9 mouse cellular contexts compared by ENCODE assay signal in genomic region chr5:24486097-24486496, GRCm38 (mm10). TPM values are rescaled to one million over a fixed set of nuclear protein-coding genes. Genes with fewer than 3 reads are reported as not detected.
DNase-seq lines count a peak whose midpoint lies in the region; TF ChIP-seq lines count a peak whose summit lies in the region.
"Had no signal": no experiment of that assay in that cellular context is flagged by ENCODE, and none has a peak within 500 bp of the region (broad histone marks: within the 10 kb centered on the region; RNA-seq: fewer than 3 reads in every experiment).

No protein-coding gene starts in this region.

- H3K27me3 ChIP-seq in ES-Bruce4 (ENCODE audit: control insufficient read depth, insufficient read depth, low read length, poor library complexity, severe bottlenecking): no peaks in the 10 kb centered on the region
- no peaks in the 10 kb centered on the region for H3K27me3 ChIP-seq in heart, adult 2 months (ENCODE audit: control insufficient read depth, insufficient read depth, low read length)

- H3K79me2 ChIP-seq in heart, adult 2 months (replicated peaks; ENCODE audit: control insufficient read depth, insufficient read depth, low read length): no peaks in the 10 kb centered on the region

- H3K36me3 ChIP-seq in ES-Bruce4 (ENCODE audit: control insufficient read depth, insufficient read depth, low read length, poor library complexity, severe bottlenecking): no peaks in the 10 kb centered on the region
- no peaks in the 10 kb centered on the region for H3K36me3 ChIP-seq in heart, adult 2 months (ENCODE audit: control insufficient read depth, insufficient read depth, low read length)

- no peak overlapping the region for H3K27ac ChIP-seq in ES-Bruce4 (ENCODE audit: insufficient read depth, low read length)
- peak overlapping the region; percentile 13; the same call in 1 of the 2 replicates for H3K27ac ChIP-seq in heart, adult 2 months

- H3K9me3 ChIP-seq in ES-Bruce4 (replicated peaks; ENCODE audit: control insufficient read depth, insufficient read depth, low read length, poor library complexity, severe bottlenecking): no peaks in the 10 kb centered on the region

- DNase-seq in adrenal gland, postnatal 14 days: peak; percentile 92
- DNase-seq in embryo, embryonic 11.5 days (ENCODE audit: low read depth, low spot score): peak; percentile 78
- peak; percentile 85 to 91 for DNase-seq in heart, adult 2 months
- DNase-seq in layer of hippocampus, adult 8-10 months (ENCODE audit: low spot score in 2 of 2): peak; percentile 81 to 89
- peak; percentile 88 for DNase-seq in lung, postnatal 25 days (ENCODE audit: low spot score)
- peak; percentile 91 for DNase-seq in right cerebral cortex, postnatal 14 days
- DNase-seq in urinary bladder, postnatal 36 days (ENCODE audit: low spot score in 2 of 2): peak; percentile 82 to 87

- H3K9ac ChIP-seq in ES-Bruce4 (ENCODE audit: low read depth, poor library complexity, severe bottlenecking): no peak overlapping the region; the same call in 1 of the 2 replicates
- H3K9ac ChIP-seq in heart, adult 2 months (ENCODE audit: low read depth, low read length): no peak overlapping the region

- WGBS in heart, adult 2 months: 1% methylated on average over 8 of the region's 8 CpGs

- intact Hi-C loops in heart, adult 2 months (cut with DNase I): loop anchor here (2.0 to 5.0 kb wide), 2 partner anchors 69 to 165 kb away; no protein-coding TSS in a partner anchor

- TF ChIP-seq EP300 in ES-Bruce4 (IDR thresholded peaks at IDR 0.05; ENCODE audit: insufficient read depth, low read depth, low read length): no peak
- no peak; the same call in 1 of the 2 replicates for TF ChIP-seq EP300 in heart, adult 2 months (IDR thresholded peaks at IDR 0.05; ENCODE audit: insufficient read depth, low read depth, low read length)

- H3K4me3 ChIP-seq in ES-Bruce4 (ENCODE audit: low read depth, low read length): no peak overlapping the region
- no peak overlapping the region for H3K4me3 ChIP-seq in heart, adult 2 months

- H3K4me1 ChIP-seq in ES-Bruce4 (ENCODE audit: control insufficient read depth, insufficient read depth, low read length): peaks cover 11% of the 10 kb centered on the region
- H3K4me1 ChIP-seq in heart, adult 2 months (ENCODE audit: control insufficient read depth, insufficient read depth, low read length): peaks cover 3% of the 10 kb centered on the region

- TF ChIP-seq CTCF in ES-Bruce4 (IDR thresholded peaks at IDR 0.05; ENCODE audit: low read depth, low read length): peak; percentile 92
- peak; percentile 95 for TF ChIP-seq CTCF in heart, adult 2 months (IDR thresholded peaks at IDR 0.05)

- no peak for TF ChIP-seq POLR2A in ES-Bruce4 (IDR thresholded peaks at IDR 0.05; ENCODE audit: insufficient read depth, low read length)
- TF ChIP-seq POLR2A in heart, adult 2 months (IDR thresholded peaks at IDR 0.05; ENCODE audit: insufficient read depth, low read depth, low read length): no peak

RNA-seq across cellular contexts. Expression of gene Agap3, which starts 34.1 kb away (rescaled TPM):
- 76.8 and 79.9 TPM in 2 replicates for polyA plus RNA-seq in ES-Bruce4 (2011; ENCODE audit: insufficient read depth, insufficient read length, low read depth, missing spikeins)
- 64.0 and 72.0 TPM in 2 replicates for total RNA-seq in adrenal gland, postnatal 14 days (2021)
- total RNA-seq in heart, adult 2 months (2021): 100 to 1,000 TPM in 1 of 2 experiments, 10 to 100 TPM in 1; 88.4 to 103 TPM
- 78.1 and 102 TPM in 2 replicates for polyA plus RNA-seq in heart, adult 2 months (2012; rRNA removed)
- total RNA-seq in layer of hippocampus, adult 8-10 months (2022): 100 to 1,000 TPM; 563 to 611 (median 584) TPM

RNA-seq across cellular contexts. Expression of gene Tmub1, which starts 38.4 kb away (rescaled TPM):
- polyA plus RNA-seq in ES-Bruce4 (2011; ENCODE audit: insufficient read depth, insufficient read length, low read depth, missing spikeins): 4.8 and 7.7 TPM in 2 replicates
- total RNA-seq in adrenal gland, postnatal 14 days (2021): 8.6 and 10.6 TPM in 2 replicates
- 10 to 100 TPM; 10.4 to 13.9 TPM for total RNA-seq in heart, adult 2 months (2021)
- polyA plus RNA-seq in heart, adult 2 months (2012; rRNA removed): 28.5 and 34.0 TPM in 2 replicates
- total RNA-seq in layer of hippocampus, adult 8-10 months (2022): 10 to 100 TPM; 19.0 to 23.5 (median 19.7) TPM

RNA-seq across cellular contexts. Expression of gene Gbx1, which starts 40.9 kb away (rescaled TPM):
- 0.20 TPM in 1 of 2 replicates, not detected in the other for polyA plus RNA-seq in ES-Bruce4 (2011; ENCODE audit: insufficient read depth, insufficient read length, low read depth, missing spikeins)
- not detected in 2 replicates for total RNA-seq in adrenal gland, postnatal 14 days (2021)
- total RNA-seq in heart, adult 2 months (2021): not detected
- polyA plus RNA-seq in heart, adult 2 months (2012; rRNA removed): 0.06 TPM in 1 of 2 replicates, not detected in the other
- total RNA-seq in layer of hippocampus, adult 8-10 months (2022): not detected
- polyA plus RNA-seq: liver, embryonic 16.5 days had no signal

RNA-seq across cellular contexts. Expression of gene Fastk, which starts 41.0 kb away (rescaled TPM):
- polyA plus RNA-seq in ES-Bruce4 (2011; ENCODE audit: insufficient read depth, insufficient read length, low read depth, missing spikeins): 51.6 and 59.8 TPM in 2 replicates
- total RNA-seq in adrenal gland, postnatal 14 days (2021): 113 and 122 TPM in 2 replicates
- total RNA-seq in heart, adult 2 months (2021): 100 to 1,000 TPM; 287 to 328 TPM
- 609 and 613 TPM in 2 replicates for polyA plus RNA-seq in heart, adult 2 months (2012; rRNA removed)
- total RNA-seq in layer of hippocampus, adult 8-10 months (2022): 100 to 1,000 TPM; 131 to 154 (median 134) TPM

RNA-seq across cellular contexts. Expression of gene Asb10, which starts 54.7 kb away (rescaled TPM):
- polyA plus RNA-seq in ES-Bruce4 (2011; ENCODE audit: insufficient read depth, insufficient read length, low read depth, missing spikeins): not detected in 2 replicates
- 0.15 and 0.19 TPM in 2 replicates for total RNA-seq in adrenal gland, postnatal 14 days (2021)
- total RNA-seq in heart, adult 2 months (2021): 10 to 100 TPM; 80.8 to 93.5 TPM
- polyA plus RNA-seq in heart, adult 2 months (2012; rRNA removed): 138 and 163 TPM in 2 replicates
- total RNA-seq in layer of hippocampus, adult 8-10 months (2022): 1 to 10 TPM in 2 of 4 experiments, under 1 TPM in 2; 0.19 to 5.8 (median 3.0) TPM
